ENCODE assay signal across 16 mouse cellular contexts in genomic region chr14:55125711-55126110, GRCm38 (mm10). TPM values are rescaled to one million over a fixed set of nuclear protein-coding genes. Genes with fewer than 3 reads are reported as not detected.
"Had no signal": no experiment of that assay in that cellular context is flagged by ENCODE, and none has a peak within 500 bp of the region (broad histone marks: within the 10 kb centered on the region; RNA-seq: fewer than 3 reads in every experiment).

No protein-coding gene starts in this region.

- DNase-seq: gastrocnemius, adult 2 months; gastrocnemius, postnatal 10 days; gastrocnemius, postnatal 25 days; heart, adult 18-20 months; heart, postnatal 10 days; heart, postnatal 4 days; kidney, adult 18-20 months; kidney, adult 8-10 months; kidney, postnatal 10 days; kidney, postnatal 25 days; kidney, postnatal 4 days; liver; liver, embryonic 13.5 days; liver, postnatal 0 days had no signal

RNA-seq across cellular contexts. Expression of gene Jph4, which starts 9.0 kb away (rescaled TPM):
- total RNA-seq: granulocyte monocyte progenitor cell, adult 5-6 weeks; heart, postnatal 25 days had no signal
